Mouse (Mus musculus) heart, postnatal 0 days (tissue): ENCODE results near the gene Pgm3.

ENCODE experiments used
- CTCF ChIP-seq: IDR thresholded peaks from 2 replicates; pipeline ENCODE4 v1.5.1; 2016; ENCODE audit warnings: antibody characterized with exemption, control low read depth, low read depth
- EP300 ChIP-seq: IDR thresholded peaks from 2 replicates; pipeline ENCODE4 v1.6.1; 2016; ENCODE audit warnings: antibody characterized with exemption, low read depth

DNA sequence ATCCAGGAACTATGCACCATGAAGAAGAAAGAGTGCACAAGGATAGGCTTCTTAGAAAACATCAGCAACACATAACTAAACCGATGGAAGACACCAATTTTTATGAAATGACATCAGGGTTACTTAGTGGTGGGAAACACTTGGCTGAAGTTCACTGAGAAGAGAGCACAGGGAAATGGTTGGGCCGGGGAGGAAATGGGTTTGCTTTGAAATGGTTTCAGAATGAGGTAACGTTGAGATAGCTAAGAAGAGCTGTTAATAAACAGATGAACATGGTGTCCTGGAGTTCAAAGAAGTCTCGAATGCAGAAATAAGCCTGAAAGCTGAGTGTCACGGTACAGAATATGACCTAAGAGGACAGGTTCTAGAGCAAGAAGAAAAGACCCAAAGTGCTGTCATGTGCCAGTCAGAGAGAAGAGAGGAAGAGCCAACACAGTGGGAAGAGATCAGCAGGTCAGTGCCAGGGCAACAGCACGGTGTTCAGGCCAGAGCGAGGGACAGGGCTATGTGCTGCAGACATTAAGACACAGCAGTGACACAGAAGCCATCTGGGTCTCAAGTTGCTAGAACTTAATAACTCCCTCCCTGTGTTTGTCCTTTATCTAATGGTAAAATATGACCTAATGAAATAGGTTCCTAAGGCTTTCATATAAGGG lies 46.3 kb upstream of the Pgm3 start:
- TF ChIP-seq CTCF (no peak), EP300 (no peak)
